Mouse (Mus musculus): ENCODE measurements at regions not wholly inside any gene's neighbourhood (a gene's known extent, or its start where the extent isn't known, plus 50 kb on each side); places are given as distances from the start of the nearest gene placed in this dataset.

- DNase-seq (ENCODE audit: low spot score): no peak
Measured at GRCm38 (mm10) chr3:52501614-52502013, 233.5 kb downstream of the Foxo1 start.

- DNase-seq (ENCODE audit: low spot score): no peak
Measured at GRCm38 (mm10) chr3:52500026-52500425, 231.9 kb downstream of the Foxo1 start.

GRCm38 (mm10) chr3:52499581-52499980, 231.4 kb downstream of the Foxo1 start:
- no peak for DNase-seq (ENCODE audit: low spot score)

- no peak for DNase-seq (ENCODE audit: low spot score)
Measured at GRCm38 (mm10) chr3:52498506-52499228, 230.5 kb downstream of the Foxo1 start.

GRCm38 (mm10) chr3:52496965-52497364, 228.8 kb downstream of the Foxo1 start:
- no peak for DNase-seq (ENCODE audit: low spot score)

GRCm38 (mm10) chr3:52495401-52495800, 227.3 kb downstream of the Foxo1 start:
- peak; percentile 59 for DNase-seq (ENCODE audit: low spot score)

GRCm38 (mm10) chr3:52494924-52495323, 226.8 kb downstream of the Foxo1 start:
- DNase-seq (ENCODE audit: low spot score): no peak

GRCm38 (mm10) chr3:52479186-52479585, 211.1 kb downstream of the Foxo1 start:
- no peak for DNase-seq (ENCODE audit: low spot score)

GRCm38 (mm10) chr3:52469900-52470299, 201.8 kb downstream of the Foxo1 start:
- peak; percentile 37 for DNase-seq (ENCODE audit: low spot score)

- no peak for DNase-seq (ENCODE audit: low spot score)
Measured at GRCm38 (mm10) chr3:52469397-52469796, 201.3 kb downstream of the Foxo1 start.

GRCm38 (mm10) chr3:52468326-52468725, 200.2 kb downstream of the Foxo1 start:
- DNase-seq (ENCODE audit: low spot score): no peak

GRCm38 (mm10) chr3:52467876-52468275, 199.7 kb downstream of the Foxo1 start:
- DNase-seq (ENCODE audit: low spot score): no peak

GRCm38 (mm10) chr3:52466984-52467565, 198.9 kb downstream of the Foxo1 start:
- DNase-seq (ENCODE audit: low spot score): no peak

GRCm38 (mm10) chr3:52466571-52466970, 198.4 kb downstream of the Foxo1 start:
- no peak for DNase-seq (ENCODE audit: low spot score)

- DNase-seq (ENCODE audit: low spot score): peak; percentile 82
Measured at GRCm38 (mm10) chr3:52463911-52464310, 195.8 kb downstream of the Foxo1 start.

GRCm38 (mm10) chr3:52454955-52455354, 186.8 kb downstream of the Foxo1 start:
- no peak for DNase-seq (ENCODE audit: low spot score)

- no peak for DNase-seq (ENCODE audit: low spot score)
Measured at GRCm38 (mm10) chr3:52453041-52453440, 184.9 kb downstream of the Foxo1 start.

- DNase-seq (ENCODE audit: low spot score): no peak
Measured at GRCm38 (mm10) chr3:52452345-52452744, 184.2 kb downstream of the Foxo1 start.

- DNase-seq (ENCODE audit: low spot score): no peak
Measured at GRCm38 (mm10) chr3:52446991-52447390, 178.9 kb downstream of the Foxo1 start.

GRCm38 (mm10) chr3:52446500-52446899, 178.4 kb downstream of the Foxo1 start:
- DNase-seq (ENCODE audit: low spot score): no peak

- no peak for DNase-seq (ENCODE audit: low spot score)
Measured at GRCm38 (mm10) chr3:52444420-52445119, 176.4 kb downstream of the Foxo1 start.

- no peak for DNase-seq (ENCODE audit: low spot score)
Measured at GRCm38 (mm10) chr3:52443856-52444255, 175.7 kb downstream of the Foxo1 start.

GRCm38 (mm10) chr3:52429014-52429589, 161.0 kb downstream of the Foxo1 start:
- DNase-seq (ENCODE audit: low spot score): no peak
